Mouse (Mus musculus) liver, postnatal 0 days (tissue): Measurements from ENCODE around the gene 4930519G04Rik. TPM values are rescaled to one million over a fixed set of nuclear protein-coding genes. Genes with fewer than 3 reads are reported as not detected.
"Not testable (repeated sequence)": the region's sequence is repeated elsewhere in the genome, so short reads cannot be mapped to it uniquely, and the experiment has no call there.

Source experiments
- ATAC-seq: fragments of 200-750 bp; cut with Nextera tagmentation; 2 replicates; pipeline ENCODE4 v1.8.0; 2017; ENCODE audit warnings: mild to moderate bottlenecking, moderate library complexity
- DNase-seq: peaks from one replicate; pipeline ENCODE4 v3.0.0-alpha.2; 2016
- H3K27ac ChIP-seq: fragments of 300-500 bp; sonication (generic); 2 replicates; pipeline ENCODE4 v1.5.1; 2014; ENCODE audit warnings: antibody characterized with exemption, moderate library complexity, mild to moderate bottlenecking, low read depth
- H3K27me3 ChIP-seq: fragments of 300-500 bp; sonication (generic); 2 replicates; pipeline ENCODE4 v1.6.1; 2014; ENCODE audit warnings: low read length, control low read depth, mixed read lengths; ENCODE audit not compliant: insufficient read depth
- H3K36me3 ChIP-seq: fragments of 300-500 bp; sonication (generic); replicated peaks from 2 replicates; pipeline ENCODE4 v1.6.1; 2014; ENCODE audit warnings: mild to moderate bottlenecking, control low read depth, low read length, moderate library complexity, mixed read lengths; ENCODE audit not compliant: insufficient read depth
- H3K4me1 ChIP-seq: fragments of 300-500 bp; sonication (generic); 2 replicates; pipeline ENCODE4 v1.6.1; 2014; ENCODE audit warnings: antibody characterized with exemption, mild to moderate bottlenecking, control low read depth; ENCODE audit not compliant: insufficient read depth
- H3K4me2 ChIP-seq: fragments of 300-500 bp; sonication (generic); 2 replicates; pipeline ENCODE4 v1.6.1; 2014; ENCODE audit warnings: low read depth, mild to moderate bottlenecking, low read length, moderate library complexity, mixed read lengths
- H3K4me3 ChIP-seq: fragments of 300-500 bp; sonication (generic); 2 replicates; pipeline ENCODE4 v1.5.1; 2014; ENCODE audit warnings: low read depth, low read length
- H3K9ac ChIP-seq: fragments of 300-500 bp; sonication (generic); replicated peaks from 2 replicates; pipeline ENCODE4 v1.6.1; 2014; ENCODE audit warnings: mild to moderate bottlenecking, moderate library complexity
- H3K9me3 ChIP-seq: fragments of 300-500 bp; sonication (generic); 2 replicates; pipeline ENCODE4 v1.6.1; 2016; ENCODE audit warnings: mild to moderate bottlenecking, control low read depth, low read length, mixed read lengths
- CTCF ChIP-seq: sonication (generic); IDR thresholded peaks from 2 replicates; pipeline ENCODE4 v1.5.1; 2016; ENCODE audit warnings: antibody characterized with exemption, low read depth
- EP300 ChIP-seq: IDR thresholded peaks from 2 replicates; pipeline ENCODE4 v1.6.1; 2016; ENCODE audit warnings: antibody characterized with exemption, low read depth, mild to moderate bottlenecking
- WGBS: fragments of 180-500 bp; shearing (Covaris S2); extraction: QIAGEN DNeasy Blood & Tissue Kit; methylation state at CpG from one replicate; pipeline ENCODE4 v1.1.7; 2014; ENCODE audit not compliant: insufficient replicate concordance; 5-methylcytosine and 5-hydroxymethylcytosine counted together
- polyA plus RNA-seq: library from polyadenylated mRNA; unstranded; fragments of >200 nt; fragmentation: Nextera tagmentation; extraction: Ambion mirVana; gene quantifications from 2 replicates; pipeline ENCODE4 v1.2.1, GENCODE M21; 2015

Gene 4930519G04Rik
- polyA plus RNA-seq: not detected in 2 replicates

- ATAC-seq: not testable (repeated sequence)
These were observed at the start of gene 4930519G04Rik for GRCm38 (mm10) chr5:114853364-114853763. TSS of gene 4930519G04Rik (plus strand) at chr5:114853664.

DNA sequence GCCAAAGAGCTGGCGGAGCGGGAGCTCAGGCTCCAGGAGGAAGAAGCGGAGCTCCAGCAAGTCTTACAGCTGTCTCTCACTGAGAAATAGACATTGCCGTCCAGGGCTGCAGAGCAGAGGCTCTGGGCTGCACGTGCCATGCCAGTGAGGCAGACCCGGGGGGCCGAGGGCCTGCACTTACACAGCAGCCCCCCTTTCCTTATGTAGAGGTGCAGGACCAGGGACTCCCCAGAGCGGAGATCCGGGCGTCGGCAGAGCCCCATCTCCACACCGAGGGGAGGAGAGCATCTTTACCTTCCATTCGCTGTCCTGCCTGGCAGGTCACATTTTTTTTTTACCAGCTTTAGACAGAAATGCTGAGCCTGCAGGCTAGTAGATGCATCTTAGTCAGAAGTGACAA, 49.1 kb upstream of the 4930519G04Rik start:
- TF ChIP-seq EP300: no peak
- no peak for TF ChIP-seq CTCF
- no peak overlapping the region for H3K4me2 ChIP-seq
- 89% methylated on average over 13 of the region's 13 CpGs for WGBS
- no peak overlapping the region for H3K9ac ChIP-seq
- ATAC-seq: no peak
- H3K27ac ChIP-seq: no peak overlapping the region
- no peak overlapping the region for H3K4me3 ChIP-seq
- H3K36me3 ChIP-seq: peaks cover 56% of the 10 kb centered on the region
- no peak for DNase-seq
- no peaks in the 10 kb centered on the region for H3K27me3 ChIP-seq
- H3K4me1 ChIP-seq: peaks cover 16% of the 10 kb centered on the region
- no peaks in the 10 kb centered on the region for H3K9me3 ChIP-seq

More at GRCm38 (mm10) chr5:114853364-114853763, at the start of gene 4930519G04Rik:
- H3K9me3 ChIP-seq, H3K4me3 ChIP-seq, H3K4me1 ChIP-seq, DNase-seq, H3K9ac ChIP-seq, H3K4me2 ChIP-seq, H3K27me3 ChIP-seq, H3K36me3 ChIP-seq, H3K27ac ChIP-seq: not testable (repeated sequence)
- WGBS: 84% methylated on average over 3 of the region's 5 CpGs

- WGBS: 63% methylated on average over 3 of the region's 3 CpGs
- Histone ChIP-seq H3K9ac (no peak overlapping the region), H3K4me2 (no peak overlapping the region), H3K36me3 (peaks cover 52% of the 10 kb centered on the region), H3K9me3 (no peaks in the 10 kb centered on the region), H3K4me1 (peaks cover 16% of the 10 kb centered on the region), H3K27me3 (no peaks in the 10 kb centered on the region), H3K4me3 (no peak overlapping the region), H3K27ac (peak overlapping the region; percentile 44; the same call in 1 of the 2 replicates)
- DNase-seq (peak; percentile 50), ATAC-seq (no peak)
- TF ChIP-seq EP300: no peak
- peak; percentile 62 for TF ChIP-seq CTCF
These were observed 48.5 kb upstream of the 4930519G04Rik start for GRCm38 (mm10) chr5:114804958-114805357.

- 41% methylated on average over 15 of the region's 15 CpGs for WGBS
- no peaks in the 10 kb centered on the region for H3K27me3 ChIP-seq
- H3K9ac ChIP-seq: no peak overlapping the region; the same call in 1 of the 2 replicates
- H3K9me3 ChIP-seq: no peaks in the 10 kb centered on the region
- no peak overlapping the region for H3K4me3 ChIP-seq
- peak overlapping the region; percentile 82 for H3K27ac ChIP-seq
- peaks cover 48% of the 10 kb centered on the region for H3K36me3 ChIP-seq
- ATAC-seq: peak; percentile 40
- TF ChIP-seq CTCF (no peak), EP300 (no peak)
- DNase-seq: no peak
- H3K4me2 ChIP-seq: peak overlapping the region; percentile 41
- H3K4me1 ChIP-seq: peaks cover 16% of the 10 kb centered on the region
These were observed 47.8 kb upstream of the 4930519G04Rik start for GRCm38 (mm10) chr5:114805436-114806350.

DNA sequence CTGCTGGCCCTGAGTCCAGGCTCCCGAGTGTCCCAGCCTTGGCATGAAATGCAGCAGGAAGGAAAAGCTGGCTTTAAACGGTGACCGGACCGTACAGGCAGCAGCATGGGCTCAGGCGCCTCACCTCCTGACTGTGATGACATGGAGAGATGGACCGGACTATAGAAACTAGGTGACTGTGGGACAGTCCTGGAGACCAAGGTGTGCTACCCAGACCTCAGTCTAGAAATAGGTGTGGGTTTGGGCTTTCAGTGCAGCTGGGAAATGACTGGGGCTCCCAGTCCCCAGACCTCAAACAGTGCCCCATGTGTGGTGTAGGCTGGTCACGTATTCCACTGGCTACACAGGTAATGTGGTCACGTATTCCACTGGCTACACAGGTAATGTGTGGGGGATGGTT, 46.8 kb upstream of the 4930519G04Rik start:
- Histone ChIP-seq H3K4me2 (peak overlapping the region; percentile 41), H3K27me3 (no peaks in the 10 kb centered on the region), H3K27ac (peak overlapping the region; percentile 82), H3K4me3 (peak overlapping the region; percentile 17; the same call in 1 of the 2 replicates), H3K9ac (peak overlapping the region; percentile 22; the same call in 1 of the 2 replicates), H3K4me1 (peaks cover 16% of the 10 kb centered on the region), H3K9me3 (no peaks in the 10 kb centered on the region), H3K36me3 (peaks cover 45% of the 10 kb centered on the region)
- no peak for DNase-seq
- TF ChIP-seq EP300: no peak
- ATAC-seq: no peak
- WGBS: 51% methylated on average over 8 of the region's 8 CpGs

DNA sequence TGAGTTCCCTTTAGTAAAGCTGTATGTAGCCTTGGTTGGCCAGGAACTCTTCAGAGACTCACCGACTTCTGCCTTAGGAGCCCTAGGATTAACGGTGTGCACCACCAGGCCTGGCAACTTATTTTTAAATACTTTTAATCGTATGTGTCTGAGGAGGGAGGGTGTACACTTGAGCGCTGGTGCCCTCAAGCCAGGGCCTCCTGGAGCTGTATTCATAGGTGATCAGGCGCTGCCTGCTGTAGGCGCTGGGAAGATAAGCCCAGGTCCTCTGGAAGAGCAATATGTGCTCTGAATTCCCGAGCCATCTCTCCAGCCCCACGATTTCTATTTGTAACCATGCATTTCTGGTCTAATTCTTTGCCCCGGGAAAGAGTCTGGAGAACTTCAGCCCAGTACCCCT, 46.4 kb upstream of the 4930519G04Rik start:
- peak overlapping the region; percentile 41 for H3K4me2 ChIP-seq
- ATAC-seq: peak; percentile 52
- peak overlapping the region; percentile 22; the same call in 1 of the 2 replicates for H3K9ac ChIP-seq
- H3K9me3 ChIP-seq: no peaks in the 10 kb centered on the region
- no peak for DNase-seq
- peaks cover 41% of the 10 kb centered on the region for H3K36me3 ChIP-seq
- 35% methylated on average over 9 of the region's 9 CpGs for WGBS
- H3K4me1 ChIP-seq: peaks cover 16% of the 10 kb centered on the region
- no peak overlapping the region for H3K4me3 ChIP-seq
- peak overlapping the region; percentile 82 for H3K27ac ChIP-seq
- no peaks in the 10 kb centered on the region for H3K27me3 ChIP-seq
- no peak for TF ChIP-seq CTCF
- no peak for TF ChIP-seq EP300
